Mouse (Mus musculus) midbrain, embryonic 14.5 days (tissue): ENCODE data around the gene Pnkd. TPM values are rescaled to one million over a fixed set of nuclear protein-coding genes. Genes with fewer than 3 reads are reported as not detected.

Experiments used
- ATAC-seq: fragments of 200-750 bp; cut with Nextera tagmentation; 2 replicates; pipeline ENCODE4 v1.8.0; 2017; ENCODE audit warnings: moderate number of reproducible peaks, moderate library complexity; ENCODE audit not compliant: low FRiP score, low TSS enrichment
- DNase-seq: peaks from one replicate; pipeline ENCODE4 v3.0.0-alpha.2; 2015
- H3K27ac ChIP-seq: fragments of 300-500 bp; sonication (generic); replicated peaks from 2 replicates; pipeline ENCODE4 v1.5.1; 2014; ENCODE audit warnings: mild to moderate bottlenecking, low read depth, low read length, moderate library complexity
- H3K27me3 ChIP-seq: fragments of 300-500 bp; sonication (generic); 2 replicates; pipeline ENCODE4 v1.6.1; 2014; ENCODE audit warnings: low read length, control low read depth, mixed read lengths; ENCODE audit not compliant: control insufficient read depth, insufficient read depth
- H3K36me3 ChIP-seq: fragments of 300-500 bp; sonication (generic); 2 replicates; pipeline ENCODE4 v1.6.1; 2014; ENCODE audit warnings: low read length, control low read depth; ENCODE audit not compliant: control insufficient read depth, insufficient read depth
- H3K4me1 ChIP-seq: fragments of 300-500 bp; sonication (generic); 2 replicates; pipeline ENCODE4 v1.6.1; 2014; ENCODE audit warnings: mild to moderate bottlenecking, antibody characterized with exemption, low read length, control low read depth; ENCODE audit not compliant: control insufficient read depth, insufficient read depth
- H3K4me2 ChIP-seq: fragments of 300-500 bp; sonication (generic); 2 replicates; pipeline ENCODE4 v1.6.1; 2014; ENCODE audit warnings: mild to moderate bottlenecking, low read length, moderate library complexity
- H3K4me3 ChIP-seq: fragments of 300-500 bp; sonication (generic); replicated peaks from 2 replicates; pipeline ENCODE4 v1.5.1; 2014; ENCODE audit warnings: low read depth, low read length
- H3K9ac ChIP-seq: fragments of 300-500 bp; sonication (generic); replicated peaks from 2 replicates; pipeline ENCODE4 v1.6.1; 2014; ENCODE audit warnings: mild to moderate bottlenecking, low read length, moderate library complexity
- H3K9me3 ChIP-seq: fragments of 300-500 bp; sonication (generic); 2 replicates; pipeline ENCODE4 v1.6.1; 2016; ENCODE audit warnings: low read length, control low read depth, mixed read lengths; ENCODE audit not compliant: control insufficient read depth
- WGBS: fragments of 180-500 bp; shearing (Covaris S2); extraction: QIAGEN DNeasy Blood & Tissue Kit; methylation state at CpG from one replicate; pipeline ENCODE4 v1.1.7; 2014; 5-methylcytosine and 5-hydroxymethylcytosine counted together
- polyA plus RNA-seq: library from polyadenylated mRNA; unstranded; fragments of >200 nt; fragmentation: Nextera tagmentation; extraction: Ambion mirVana; gene quantifications from 2 replicates; pipeline ENCODE4 v1.2.1, GENCODE M21; 2014

The Pnkd gene
- polyA plus RNA-seq, 1 experiment from 2014 or later: 99.0 TPM

GRCm38 (mm10) chr1:74305522-74305921, 20.8 kb downstream of the Pnkd start, which contains the start of gene Tmbim1:
Gene Tmbim1 (minus strand): TSS chr1:74305622.
- Histone ChIP-seq H3K9ac (no peak within 1 kb of the TSS), H3K4me3 (no peak within 1 kb of the TSS; the same call in 1 of the 2 replicates), H3K4me2 (peak within 1 kb of the TSS; percentile 66), H3K27me3 (peaks cover 15% of the 10 kb centered on the region), H3K4me1 (peaks cover 6% of the 10 kb centered on the region; the same call in 1 of the 2 replicates), H3K9me3 (no peaks in the 10 kb centered on the region), H3K36me3 (no peaks in the 10 kb centered on the region), H3K27ac (no peak within 1 kb of the TSS)
- WGBS: 92% methylated on average over 2 of the region's 2 CpGs
- ATAC-seq (no peak), DNase-seq (no peak)

- Histone ChIP-seq H3K9me3 (no peaks in the 10 kb centered on the region), H3K4me3 (no peak overlapping the region), H3K27ac (no peak overlapping the region), H3K9ac (no peak overlapping the region), H3K27me3 (peaks cover 15% of the 10 kb centered on the region), H3K36me3 (no peaks in the 10 kb centered on the region), H3K4me1 (peaks cover 6% of the 10 kb centered on the region; the same call in 1 of the 2 replicates), H3K4me2 (no peak overlapping the region)
- DNase-seq: no peak
- no peak for ATAC-seq
- WGBS: 100% methylated on average over 1 of the region's 1 CpGs
Observed at GRCm38 (mm10) chr1:74307146-74307545, 22.4 kb downstream of the Pnkd start.

GRCm38 (mm10) chr1:74308001-74308964, 23.6 kb downstream of the Pnkd start:
- no peak for DNase-seq
- ATAC-seq: no peak
- Histone ChIP-seq H3K27me3 (peaks cover 15% of the 10 kb centered on the region), H3K4me2 (no peak overlapping the region), H3K4me3 (no peak overlapping the region), H3K9ac (no peak overlapping the region), H3K36me3 (no peaks in the 10 kb centered on the region), H3K27ac (no peak overlapping the region), H3K9me3 (no peaks in the 10 kb centered on the region), H3K4me1 (peaks cover 6% of the 10 kb centered on the region; the same call in 1 of the 2 replicates)
- 82% methylated on average over 10 of the region's 10 CpGs for WGBS

GRCm38 (mm10) chr1:74309767-74310166, 25.0 kb downstream of the Pnkd start:
- H3K9me3 ChIP-seq: no peaks in the 10 kb centered on the region
- H3K36me3 ChIP-seq: no peaks in the 10 kb centered on the region
- no peak overlapping the region for H3K27ac ChIP-seq
- no peaks in the 10 kb centered on the region for H3K4me1 ChIP-seq
- H3K4me3 ChIP-seq: no peak overlapping the region
- H3K27me3 ChIP-seq: peaks cover 3% of the 10 kb centered on the region; the same call in 1 of the 2 replicates
- ATAC-seq (no peak), DNase-seq (no peak)
- no peak overlapping the region for H3K4me2 ChIP-seq
- no peak overlapping the region for H3K9ac ChIP-seq
- 63% methylated on average over 3 of the region's 3 CpGs for WGBS

GRCm38 (mm10) chr1:74313049-74313692, 28.4 kb downstream of the Pnkd start:
- no peak overlapping the region for H3K9ac ChIP-seq
- 4% methylated on average over 3 of the region's 3 CpGs for WGBS

GRCm38 (mm10) chr1:74314796-74315195, 30.1 kb downstream of the Pnkd start:
- WGBS: 90% methylated on average over 3 of the region's 3 CpGs
- no peaks in the 10 kb centered on the region for H3K9me3 ChIP-seq

More at GRCm38 (mm10) chr1:74313049-74313692, 28.4 kb downstream of the Pnkd start:
- Histone ChIP-seq H3K4me2 (no peak overlapping the region), H3K27me3 (no peaks in the 10 kb centered on the region), H3K36me3 (no peaks in the 10 kb centered on the region), H3K9me3 (no peaks in the 10 kb centered on the region), H3K4me1 (no peaks in the 10 kb centered on the region), H3K27ac (no peak overlapping the region), H3K4me3 (no peak overlapping the region)
- ATAC-seq: no peak
- DNase-seq: peak; percentile 92

GRCm38 (mm10) chr1:74316114-74316827, 31.5 kb downstream of the Pnkd start:
- 88% methylated on average over 4 of the region's 4 CpGs for WGBS

More at GRCm38 (mm10) chr1:74314796-74315195, 30.1 kb downstream of the Pnkd start:
- Histone ChIP-seq H3K4me2 (no peak overlapping the region), H3K4me3 (no peak overlapping the region), H3K9ac (no peak overlapping the region), H3K27me3 (no peaks in the 10 kb centered on the region), H3K36me3 (no peaks in the 10 kb centered on the region), H3K27ac (no peak overlapping the region), H3K4me1 (no peaks in the 10 kb centered on the region)
- no peak for DNase-seq
- no peak for ATAC-seq

GRCm38 (mm10) chr1:74318711-74319110, 34.0 kb downstream of the Pnkd start:
- DNase-seq (no peak), ATAC-seq (no peak)
- Histone ChIP-seq H3K27me3 (no peaks in the 10 kb centered on the region), H3K4me1 (no peaks in the 10 kb centered on the region), H3K9ac (no peak overlapping the region), H3K4me3 (no peak overlapping the region), H3K36me3 (no peaks in the 10 kb centered on the region), H3K4me2 (no peak overlapping the region), H3K27ac (no peak overlapping the region), H3K9me3 (no peaks in the 10 kb centered on the region)
- 88% methylated on average over 3 of the region's 3 CpGs for whole genome bisulfite sequencing

More at GRCm38 (mm10) chr1:74316114-74316827, 31.5 kb downstream of the Pnkd start:
- H3K36me3 ChIP-seq: no peaks in the 10 kb centered on the region
- DNase-seq: no peak
- H3K27me3 ChIP-seq: no peaks in the 10 kb centered on the region
- no peaks in the 10 kb centered on the region for H3K9me3 ChIP-seq
- H3K4me2 ChIP-seq: no peak overlapping the region
- H3K9ac ChIP-seq: no peak overlapping the region
- no peak overlapping the region for H3K4me3 ChIP-seq
- no peak overlapping the region for H3K27ac ChIP-seq
- ATAC-seq: no peak
- no peaks in the 10 kb centered on the region for H3K4me1 ChIP-seq
